Mouse (Mus musculus): ENCODE measurements around the gene Bsnd. TPM values are rescaled to one million over a fixed set of nuclear protein-coding genes. Genes with fewer than 3 reads are reported as not detected.

The Bsnd gene
- polyA plus RNA-seq, 1 experiment from 2014 or later: not detected

DNA sequence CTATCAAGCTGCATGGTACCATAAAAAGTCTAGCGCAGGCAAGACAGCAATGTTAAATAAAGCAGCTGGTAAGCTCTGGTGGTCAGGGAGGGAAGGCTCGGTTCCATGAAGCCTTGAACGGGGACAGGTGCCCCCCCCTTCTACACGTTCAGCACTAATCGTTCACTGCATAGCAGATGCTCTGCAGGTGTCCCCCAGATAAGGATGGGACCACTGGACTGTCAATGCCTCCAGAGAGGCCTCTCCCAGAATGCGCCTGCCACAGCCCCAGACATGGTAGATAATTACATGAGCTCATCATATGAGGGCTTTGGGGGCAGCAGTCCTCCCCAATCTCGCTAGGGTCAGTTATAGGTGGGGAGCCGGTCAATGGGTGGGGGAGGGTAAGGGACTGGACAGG, 42.8 kb downstream of the Bsnd start:
- H3K27ac ChIP-seq: peak overlapping the region; percentile 23; the same call in 1 of the 2 replicates
- H3K27me3 ChIP-seq (replicated peaks): no peaks in the 10 kb centered on the region
- H3K4me1 ChIP-seq: peaks cover 22% of the 10 kb centered on the region
- H3K9ac ChIP-seq: peak overlapping the region; percentile 28; the same call in 1 of the 2 replicates
- no peaks in the 10 kb centered on the region for H3K9me3 ChIP-seq (replicated peaks)
- H3K4me3 ChIP-seq: no peak overlapping the region
- peak; percentile 90 for ATAC-seq
- WGBS (ENCODE audit: insufficient replicate concordance): 41% methylated on average over 8 of the region's 8 CpGs
- H3K36me3 ChIP-seq: peaks cover 33% of the 10 kb centered on the region
- peak overlapping the region; percentile 50 for H3K4me2 ChIP-seq

DNA sequence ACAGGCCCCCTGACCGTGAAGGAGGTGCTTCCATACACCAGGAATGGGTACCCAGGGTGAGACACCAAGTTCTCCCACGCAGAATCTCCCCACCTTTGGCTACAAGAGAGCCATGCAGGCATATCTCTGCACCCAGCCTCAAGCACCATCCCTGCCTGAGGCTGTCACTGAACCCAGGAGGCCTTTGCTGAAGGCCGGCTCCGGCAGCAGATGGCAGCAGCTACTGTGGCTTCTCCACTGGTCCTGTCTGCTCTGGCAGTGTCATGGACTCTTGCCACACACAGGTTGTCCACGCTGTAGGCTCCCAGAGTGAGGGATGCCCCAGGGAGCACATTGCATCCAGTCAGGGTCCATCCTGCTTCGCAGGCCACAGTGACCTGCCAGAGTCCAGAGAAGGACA, 48.9 kb downstream of the Bsnd start:
- peaks cover 4% of the 10 kb centered on the region; the same call in 1 of the 2 replicates for H3K4me1 ChIP-seq
- no peaks in the 10 kb centered on the region for H3K9me3 ChIP-seq (replicated peaks)
- ATAC-seq: peak; percentile 20; the same call in 1 of the 2 replicates
- no peak overlapping the region for H3K4me2 ChIP-seq
- H3K27me3 ChIP-seq (replicated peaks): no peaks in the 10 kb centered on the region
- peaks cover 73% of the 10 kb centered on the region for H3K36me3 ChIP-seq
- no peak overlapping the region for H3K27ac ChIP-seq
- 84% methylated on average over 6 of the region's 6 CpGs for whole genome bisulfite sequencing (ENCODE audit: insufficient replicate concordance)
- no peak overlapping the region for H3K4me3 ChIP-seq
- no peak overlapping the region for H3K9ac ChIP-seq

DNA sequence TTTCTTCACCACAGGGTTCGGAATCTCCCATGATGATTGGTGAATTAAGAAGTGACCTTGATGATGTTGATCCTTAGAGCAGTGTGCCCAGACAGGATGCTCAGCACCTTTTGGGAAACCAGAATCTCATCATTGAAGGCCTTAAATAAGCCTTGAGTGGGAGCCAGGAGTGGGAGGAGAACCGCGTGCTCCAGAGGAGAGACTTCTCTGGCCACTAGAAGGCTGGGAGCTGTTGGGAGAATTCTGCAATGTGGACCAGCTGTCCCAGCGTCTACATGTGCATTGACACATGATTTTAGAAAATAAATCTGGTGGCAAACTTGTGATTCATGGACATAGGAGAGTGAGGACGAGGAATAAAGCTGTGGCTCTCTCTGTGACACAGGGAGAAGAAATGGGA, 53.3 kb downstream of the Bsnd start:
- WGBS (ENCODE audit: insufficient replicate concordance): 84% methylated on average over 5 of the region's 5 CpGs
- Histone ChIP-seq H3K27ac (no peak overlapping the region), H3K9ac (no peak overlapping the region), H3K4me1 (no peaks in the 10 kb centered on the region), H3K4me2 (no peak overlapping the region), H3K27me3 (replicated peaks) (no peaks in the 10 kb centered on the region), H3K36me3 (peaks cover 94% of the 10 kb centered on the region), H3K4me3 (no peak overlapping the region), H3K9me3 (replicated peaks) (no peaks in the 10 kb centered on the region)
- no peak for ATAC-seq

DNA sequence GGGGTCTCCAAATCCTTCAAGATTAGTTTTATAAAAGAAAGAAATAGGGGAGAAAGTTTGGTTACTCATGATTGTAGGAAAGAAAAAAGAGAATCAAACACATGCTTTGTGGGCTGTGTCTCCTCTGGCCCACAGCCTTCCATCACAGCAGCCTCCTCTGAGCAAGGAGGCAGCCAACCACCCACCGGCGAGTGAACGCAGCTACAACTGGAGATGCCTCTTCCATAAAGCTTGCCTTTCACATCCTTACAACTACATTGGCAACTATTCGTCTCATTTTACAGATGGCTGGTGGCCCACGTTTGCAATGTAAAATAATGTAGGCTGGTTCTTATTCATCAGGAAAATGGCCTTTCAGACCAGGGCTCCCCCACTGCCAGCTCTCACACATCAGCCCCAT, 54.9 kb downstream of the Bsnd start:
- no peak overlapping the region for H3K4me3 ChIP-seq
- H3K27me3 ChIP-seq (replicated peaks): no peaks in the 10 kb centered on the region
- no peak overlapping the region for H3K4me2 ChIP-seq
- no peak for ATAC-seq
- no peaks in the 10 kb centered on the region for H3K4me1 ChIP-seq
- H3K9me3 ChIP-seq (replicated peaks): no peaks in the 10 kb centered on the region
- 91% methylated on average over 5 of the region's 5 CpGs for WGBS (ENCODE audit: insufficient replicate concordance)
- no peak overlapping the region for H3K9ac ChIP-seq
- H3K36me3 ChIP-seq: peaks cover 93% of the 10 kb centered on the region
- H3K27ac ChIP-seq: no peak overlapping the region

DNA sequence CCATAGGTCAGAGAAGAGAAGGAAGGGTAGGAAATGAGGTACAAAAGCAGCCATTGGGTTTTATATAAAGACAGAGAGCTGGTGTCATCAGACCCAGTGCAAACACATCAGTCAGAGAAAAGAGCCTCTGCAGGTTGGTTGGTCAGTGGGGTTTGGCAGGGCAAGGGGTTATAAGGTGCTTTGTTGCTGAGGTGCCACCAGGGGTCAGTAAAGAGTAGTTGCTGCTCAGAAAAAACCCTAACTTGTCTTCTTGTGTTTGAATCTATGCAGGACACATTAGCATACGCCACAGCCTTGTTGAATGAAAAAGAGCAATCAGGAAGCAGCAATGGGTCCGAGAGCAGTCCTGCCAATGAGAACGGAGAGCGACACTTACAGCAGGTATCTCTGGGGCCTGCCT, 55.6 kb downstream of the Bsnd start:
- H3K27me3 ChIP-seq (replicated peaks): no peaks in the 10 kb centered on the region
- H3K27ac ChIP-seq: no peak overlapping the region
- peaks cover 95% of the 10 kb centered on the region for H3K36me3 ChIP-seq
- H3K4me2 ChIP-seq: no peak overlapping the region
- no peak for ATAC-seq
- no peaks in the 10 kb centered on the region for H3K4me1 ChIP-seq
- H3K9me3 ChIP-seq (replicated peaks): no peaks in the 10 kb centered on the region
- 55% methylated on average over 4 of the region's 4 CpGs for WGBS (ENCODE audit: insufficient replicate concordance)
- no peak overlapping the region for H3K4me3 ChIP-seq
- no peak overlapping the region for H3K9ac ChIP-seq

DNA sequence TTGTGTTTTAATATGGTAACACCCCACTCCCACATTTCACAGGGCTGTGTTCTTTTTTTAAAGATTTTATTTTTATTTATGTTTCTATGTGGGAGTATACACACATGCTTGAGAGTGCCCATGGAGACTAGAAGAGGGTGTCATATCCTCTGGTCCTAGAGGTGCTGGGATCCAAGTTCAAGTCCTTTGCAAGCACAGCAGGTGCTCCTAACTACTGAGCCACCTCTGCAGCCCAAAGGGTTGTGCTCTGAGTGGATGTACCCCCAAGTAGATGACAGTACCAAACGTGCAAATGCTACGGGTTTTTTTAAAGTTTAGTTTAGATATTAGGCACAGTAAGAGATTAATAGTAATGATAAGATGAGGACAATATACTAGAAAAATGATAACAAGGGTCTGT, 56.7 kb downstream of the Bsnd start:
- H3K36me3 ChIP-seq: peaks cover 95% of the 10 kb centered on the region
- H3K4me3 ChIP-seq: no peak overlapping the region
- H3K9me3 ChIP-seq (replicated peaks): no peaks in the 10 kb centered on the region
- H3K4me1 ChIP-seq: no peaks in the 10 kb centered on the region
- WGBS (ENCODE audit: insufficient replicate concordance): 84% methylated on average over 2 of the region's 2 CpGs
- H3K9ac ChIP-seq: no peak overlapping the region
- H3K27me3 ChIP-seq (replicated peaks): no peaks in the 10 kb centered on the region
- no peak overlapping the region for H3K27ac ChIP-seq
- no peak for ATAC-seq
- no peak overlapping the region for H3K4me2 ChIP-seq

Other genes with a start within 250 kb of the Bsnd start
- 13.5 and 13.6 TPM in 2 replicates for gene Usp24, start 176.1 kb downstream of the Bsnd start, polyA plus RNA-seq (2016; fragmentation: Nextera tagmentation; extraction: Ambion mirVana)
- gene Pcsk9, start 28.0 kb downstream of the Bsnd start, polyA plus RNA-seq (2016; fragmentation: Nextera tagmentation; extraction: Ambion mirVana): 83.2 and 88.0 TPM in 2 replicates
- 5.8 and 5.9 TPM in 2 replicates for gene Dhcr24, start 68.8 kb upstream of the Bsnd start, polyA plus RNA-seq (2016; fragmentation: Nextera tagmentation; extraction: Ambion mirVana)
- gene Lexm, start 125.0 kb upstream of the Bsnd start, polyA plus RNA-seq (2016; fragmentation: Nextera tagmentation; extraction: Ambion mirVana): 0.17 and 0.26 TPM in 2 replicates
- gene Ttc22, start 130.1 kb upstream of the Bsnd start, polyA plus RNA-seq (2016; fragmentation: Nextera tagmentation; extraction: Ambion mirVana): 0.05 and 0.07 TPM in 2 replicates
- gene Pars2, start 158.8 kb upstream of the Bsnd start, polyA plus RNA-seq (2016; fragmentation: Nextera tagmentation; extraction: Ambion mirVana): 6.9 and 7.5 TPM in 2 replicates
- 45.2 and 48.6 TPM in 2 replicates for gene Ttc4, start 186.7 kb upstream of the Bsnd start, polyA plus RNA-seq (2016; fragmentation: Nextera tagmentation; extraction: Ambion mirVana)
- gene Mroh7, start 238.6 kb upstream of the Bsnd start, polyA plus RNA-seq (2016; fragmentation: Nextera tagmentation; extraction: Ambion mirVana): 0.10 and 0.15 TPM in 2 replicates
- gene Fam151a, start 241.6 kb upstream of the Bsnd start, polyA plus RNA-seq (2016; fragmentation: Nextera tagmentation; extraction: Ambion mirVana): not detected in 2 replicates